Mouse (Mus musculus): ENCODE data around the gene Snx5.

Snx5 gene

GRCm38 (mm10) chr2:144267004-144267730 is 3.5 kb downstream of the Snx5 start:
- DNase-seq, result no peak

GRCm38 (mm10) chr2:144265916-144266683 is 4.6 kb downstream of the Snx5 start:
- DNase-seq, result no peak

GRCm38 (mm10) chr2:144265120-144265488 is 5.6 kb downstream of the Snx5 start:
- DNase-seq, result no peak

- DNase-seq, result peak; percentile 33
Observed at GRCm38 (mm10) chr2:144264398-144265119, 6.1 kb downstream of the Snx5 start.

- DNase-seq, result no peak
Observed at GRCm38 (mm10) chr2:144262837-144263236, 7.9 kb downstream of the Snx5 start.

GRCm38 (mm10) chr2:144250111-144250510 is 20.6 kb downstream of the Snx5 start:
- no peak for DNase-seq

- DNase-seq, result no peak
Observed at GRCm38 (mm10) chr2:144248613-144249376, 21.9 kb downstream of the Snx5 start.

GRCm38 (mm10) chr2:144247337-144247978 is 23.2 kb downstream of the Snx5 start:
- no peak for DNase-seq

- no peak for DNase-seq
Observed at GRCm38 (mm10) chr2:144246270-144246669, 24.4 kb downstream of the Snx5 start.

- no peak for DNase-seq
Observed at GRCm38 (mm10) chr2:144245464-144245863, 25.2 kb downstream of the Snx5 start.

GRCm38 (mm10) chr2:144240095-144240899 is 30.4 kb downstream of the Snx5 start:
- no peak for DNase-seq

GRCm38 (mm10) chr2:144239318-144239717 is 31.4 kb downstream of the Snx5 start:
- DNase-seq, result no peak

GRCm38 (mm10) chr2:144238341-144238740 is 32.4 kb downstream of the Snx5 start:
- no peak for DNase-seq

GRCm38 (mm10) chr2:144236791-144237584 is 33.7 kb downstream of the Snx5 start:
- DNase-seq, result no peak

- no peak for DNase-seq
Observed at GRCm38 (mm10) chr2:144235776-144236175, 34.9 kb downstream of the Snx5 start.

- no peak for DNase-seq
Observed at GRCm38 (mm10) chr2:144233534-144233933, 37.2 kb downstream of the Snx5 start.

GRCm38 (mm10) chr2:144231115-144231514 is 39.6 kb downstream of the Snx5 start:
- no peak for DNase-seq

- peak; percentile 59 for DNase-seq
Observed at GRCm38 (mm10) chr2:144230498-144230897, 40.2 kb downstream of the Snx5 start.

GRCm38 (mm10) chr2:144229647-144230046 is 41.1 kb downstream of the Snx5 start:
- no peak for DNase-seq

- DNase-seq, result no peak
Observed at GRCm38 (mm10) chr2:144228521-144229346, 42.0 kb downstream of the Snx5 start.
